Mouse (Mus musculus) lung, postnatal 0 days (tissue): ENCODE measurements around the gene Mst1r. TPM values are rescaled to one million over a fixed set of nuclear protein-coding genes. Genes with fewer than 3 reads are reported as not detected.

Experiments used
- ATAC-seq: fragments of 200-750 bp; cut with Nextera tagmentation; 2 replicates; pipeline ENCODE4 v1.8.0; 2017; ENCODE audit warnings: moderate library complexity
- DNase-seq: peaks from one replicate; pipeline ENCODE4 v3.0.0-alpha.2; 2016; ENCODE audit warnings: low spot score
- H3K27ac ChIP-seq: fragments of 300-500 bp; sonication (generic); 2 replicates; pipeline ENCODE4 v1.5.1; 2014; ENCODE audit warnings: antibody characterized with exemption, mild to moderate bottlenecking, low read length, mixed read lengths
- H3K27me3 ChIP-seq: fragments of 300-500 bp; sonication (generic); replicated peaks from 2 replicates; pipeline ENCODE4 v1.6.1; 2014; ENCODE audit warnings: low read length, mixed read lengths; ENCODE audit not compliant: insufficient read depth
- H3K36me3 ChIP-seq: fragments of 300-500 bp; sonication (generic); 2 replicates; pipeline ENCODE4 v1.6.1; 2014; ENCODE audit warnings: low read length, mixed read lengths; ENCODE audit not compliant: insufficient read depth
- H3K4me1 ChIP-seq: fragments of 300-500 bp; sonication (generic); 2 replicates; pipeline ENCODE4 v1.6.1; 2014; ENCODE audit warnings: antibody characterized with exemption, low read depth, low read length, mixed read lengths; ENCODE audit not compliant: insufficient read depth
- H3K4me2 ChIP-seq: fragments of 300-500 bp; sonication (generic); replicated peaks from 2 replicates; pipeline ENCODE4 v1.6.1; 2014; ENCODE audit warnings: low read depth, mild to moderate bottlenecking, low read length, moderate library complexity, mixed read lengths
- H3K4me3 ChIP-seq: fragments of 300-500 bp; sonication (generic); 2 replicates; pipeline ENCODE4 v1.5.1; 2014; ENCODE audit warnings: low read depth, low read length
- H3K9ac ChIP-seq: fragments of 300-500 bp; sonication (generic); replicated peaks from 2 replicates; pipeline ENCODE4 v1.6.1; 2014; ENCODE audit warnings: low read depth, mild to moderate bottlenecking
- H3K9me3 ChIP-seq: fragments of 300-500 bp; sonication (generic); 2 replicates; pipeline ENCODE4 v1.6.1; 2016; ENCODE audit warnings: low read length, mixed read lengths
- CTCF ChIP-seq: IDR thresholded peaks from 2 replicates; pipeline ENCODE4 v1.5.1; 2016; ENCODE audit warnings: antibody characterized with exemption, mild to moderate bottlenecking
- EP300 ChIP-seq: IDR thresholded peaks from 2 replicates; pipeline ENCODE4 v1.6.1; 2016; ENCODE audit warnings: antibody characterized with exemption, mild to moderate bottlenecking, control low read depth
- WGBS: fragments of 180-500 bp; shearing (Covaris S2); extraction: QIAGEN DNeasy Blood & Tissue Kit; methylation state at CpG from one replicate; pipeline ENCODE4 v1.1.7; 2014; 5-methylcytosine and 5-hydroxymethylcytosine counted together
- polyA plus RNA-seq: library from polyadenylated mRNA; unstranded; fragments of >200 nt; fragmentation: Nextera tagmentation; extraction: Ambion mirVana; gene quantifications from 2 replicates; pipeline ENCODE4 v1.2.1, GENCODE M21; 2015

The Mst1r gene
- polyA plus RNA-seq, 1 experiment from 2014 or later, result 3.5 TPM

DNA sequence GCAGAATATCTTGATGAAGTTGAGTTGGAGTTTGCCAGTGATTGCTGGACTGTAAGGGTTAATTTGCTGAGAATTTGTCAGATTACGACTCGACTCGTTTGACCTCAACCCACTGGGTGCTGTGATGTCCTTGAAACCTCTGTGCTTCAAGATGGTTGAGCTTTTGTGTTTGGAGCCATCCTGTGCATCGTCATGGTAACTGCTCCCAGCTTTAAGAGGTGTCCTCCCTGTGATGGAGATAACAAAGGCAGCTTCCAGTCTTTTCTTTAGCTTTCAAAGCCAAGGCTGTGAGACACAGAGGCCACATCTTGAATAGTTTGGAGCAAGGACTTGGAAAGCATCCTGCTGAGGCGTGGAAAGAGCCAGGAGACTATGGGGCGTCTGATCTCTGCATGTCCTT lies 50.5 kb downstream of the Mst1r start:
- H3K36me3 ChIP-seq, result no peaks in the 10 kb centered on the region
- WGBS, result 61% methylated on average over 6 of the region's 6 CpGs
- TF ChIP-seq CTCF, result no peak
- TF ChIP-seq EP300, result no peak

DNA sequence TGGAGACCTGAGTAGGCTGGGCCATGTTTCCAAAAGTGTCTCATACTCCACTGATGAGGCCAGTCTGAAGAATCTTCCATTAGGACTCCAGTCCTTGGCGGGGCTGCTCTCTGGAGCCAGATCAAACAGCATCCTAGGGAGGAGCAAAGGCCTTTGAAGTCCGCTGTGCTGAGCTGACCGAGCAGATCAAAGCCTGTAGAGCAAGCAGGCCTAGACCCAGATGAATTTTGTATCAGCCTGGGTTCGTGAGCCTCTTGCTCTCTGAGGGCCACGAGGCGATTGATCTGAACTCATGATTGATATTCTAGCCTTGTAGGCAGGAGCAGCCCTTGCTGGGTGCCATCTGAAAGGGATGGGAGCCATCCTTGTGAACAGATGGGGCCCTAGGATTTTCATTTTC lies 53.2 kb downstream of the Mst1r start:
- no peaks in the 10 kb centered on the region for H3K36me3 ChIP-seq
- H3K4me1 ChIP-seq, result no peaks in the 10 kb centered on the region
- DNase-seq (no peak), ATAC-seq (peak; percentile 16; the same call in 1 of the 2 replicates)
- H3K27ac ChIP-seq, result no peak overlapping the region
- H3K27me3 ChIP-seq, result no peaks in the 10 kb centered on the region
- H3K9ac ChIP-seq, result no peak overlapping the region
- H3K4me2 ChIP-seq, result no peak overlapping the region
- H3K4me3 ChIP-seq, result no peak overlapping the region
- H3K9me3 ChIP-seq, result no peaks in the 10 kb centered on the region
- TF ChIP-seq CTCF (no peak), EP300 (no peak)
- WGBS, result 50% methylated on average over 6 of the region's 6 CpGs

More for the DNA sequence above, 50.5 kb downstream of the Mst1r start:
- H3K4me3 ChIP-seq, result no peak overlapping the region
- no peaks in the 10 kb centered on the region for H3K4me1 ChIP-seq
- no peak overlapping the region for H3K9ac ChIP-seq
- H3K9me3 ChIP-seq, result no peaks in the 10 kb centered on the region
- no peak overlapping the region for H3K27ac ChIP-seq
- DNase-seq, result no peak
- ATAC-seq, result no peak
- H3K27me3 ChIP-seq, result no peaks in the 10 kb centered on the region
- no peak overlapping the region for H3K4me2 ChIP-seq

DNA sequence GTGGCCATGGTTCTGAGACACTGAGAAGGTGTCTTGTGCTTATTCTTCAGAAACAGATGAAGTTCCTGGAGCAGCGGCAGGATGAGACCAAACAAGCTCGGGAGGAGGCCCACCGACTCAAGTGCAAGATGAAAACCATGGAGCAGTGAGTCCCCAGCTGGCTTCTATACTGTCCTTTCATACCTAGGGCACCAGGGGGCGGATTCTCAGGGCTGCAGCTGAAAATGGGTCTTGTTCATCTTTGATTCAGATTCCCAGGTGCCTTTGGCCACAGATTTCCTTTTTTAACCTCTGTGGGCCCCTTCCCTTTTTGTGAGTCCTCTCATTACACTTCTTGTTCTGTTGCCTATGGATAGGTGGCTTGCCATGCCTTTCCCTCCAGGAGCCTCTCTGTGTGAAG lies 54.3 kb downstream of the Mst1r start:
- Histone ChIP-seq H3K9me3 (no peaks in the 10 kb centered on the region), H3K27ac (no peak overlapping the region), H3K4me3 (no peak overlapping the region), H3K4me1 (no peaks in the 10 kb centered on the region), H3K9ac (no peak overlapping the region), H3K27me3 (no peaks in the 10 kb centered on the region), H3K4me2 (no peak overlapping the region), H3K36me3 (no peaks in the 10 kb centered on the region)
- WGBS, result 87% methylated on average over 4 of the region's 4 CpGs
- TF ChIP-seq CTCF (peak; percentile 51), EP300 (no peak)
- no peak for ATAC-seq
- DNase-seq, result no peak

DNA sequence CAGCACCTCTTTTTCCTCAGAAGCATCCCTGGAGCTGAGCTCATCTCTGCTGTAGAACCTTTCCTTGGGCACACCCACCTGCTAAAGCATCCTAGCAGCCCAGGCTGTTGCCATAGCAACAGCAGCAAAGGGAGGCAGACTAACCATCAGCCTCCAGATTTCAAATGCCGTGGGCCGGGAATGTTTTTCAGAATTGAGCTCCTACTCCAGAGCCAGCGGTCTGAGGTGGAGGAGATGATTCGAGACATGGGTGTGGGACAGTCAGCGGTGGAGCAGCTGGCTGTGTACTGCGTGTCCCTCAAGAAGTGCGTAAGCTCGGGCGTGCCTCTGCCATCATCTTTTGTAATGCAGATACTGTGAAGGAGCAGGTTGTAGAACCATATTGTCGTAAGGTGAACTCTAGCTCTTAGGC lies 54.7 kb downstream of the Mst1r start:
- 87% methylated on average over 10 of the region's 10 CpGs for WGBS
- H3K4me2 ChIP-seq, result no peak overlapping the region
- no peaks in the 10 kb centered on the region for H3K27me3 ChIP-seq
- H3K4me3 ChIP-seq, result no peak overlapping the region
- no peaks in the 10 kb centered on the region for H3K36me3 ChIP-seq
- no peaks in the 10 kb centered on the region for H3K9me3 ChIP-seq
- no peaks in the 10 kb centered on the region for H3K4me1 ChIP-seq
- no peak for ATAC-seq
- no peak overlapping the region for H3K27ac ChIP-seq
- TF ChIP-seq CTCF (no peak), EP300 (no peak)
- H3K9ac ChIP-seq, result no peak overlapping the region
- no peak for DNase-seq

GRCm38 (mm10) chr9:107961881-107962280 lies 55.2 kb downstream of the Mst1r start:
- Histone ChIP-seq H3K27me3 (no peaks in the 10 kb centered on the region), H3K9me3 (no peaks in the 10 kb centered on the region), H3K4me3 (no peak overlapping the region), H3K9ac (no peak overlapping the region), H3K4me1 (no peaks in the 10 kb centered on the region), H3K36me3 (no peaks in the 10 kb centered on the region), H3K27ac (no peak overlapping the region), H3K4me2 (no peak overlapping the region)
- TF ChIP-seq EP300 (no peak), CTCF (peak; percentile 70)
- ATAC-seq (peak; percentile 22; the same call in 1 of the 2 replicates), DNase-seq (peak; percentile 64)
- 55% methylated on average over 5 of the region's 5 CpGs for WGBS

DNA sequence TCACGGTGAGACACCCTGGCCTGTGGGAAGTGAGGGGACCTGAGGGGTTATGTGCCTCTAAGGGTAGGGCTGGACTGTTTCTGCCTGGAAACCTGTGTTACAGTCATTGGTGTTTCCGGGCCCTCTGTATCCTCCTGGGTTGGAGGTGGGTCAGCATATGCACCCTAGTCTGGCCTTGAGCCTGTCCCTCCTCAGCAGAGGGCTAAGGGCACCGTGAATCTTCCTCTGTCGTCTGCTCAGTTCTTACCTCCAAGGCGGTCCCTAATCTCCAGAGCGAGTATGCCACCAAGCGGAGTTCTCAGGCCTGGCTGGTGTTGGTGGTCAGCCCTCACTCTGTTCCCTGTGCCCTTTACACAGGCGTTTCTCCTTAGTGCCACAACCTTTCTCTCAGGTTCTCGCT lies 56.2 kb downstream of the Mst1r start:
- Histone ChIP-seq H3K36me3 (no peaks in the 10 kb centered on the region), H3K4me3 (no peak overlapping the region), H3K27me3 (no peaks in the 10 kb centered on the region), H3K4me1 (no peaks in the 10 kb centered on the region), H3K4me2 (no peak overlapping the region), H3K27ac (no peak overlapping the region), H3K9ac (no peak overlapping the region), H3K9me3 (no peaks in the 10 kb centered on the region)
- DNase-seq (no peak), ATAC-seq (no peak)
- no peak for TF ChIP-seq EP300
- no peak for TF ChIP-seq CTCF
- WGBS, result 95% methylated on average over 9 of the region's 9 CpGs

DNA sequence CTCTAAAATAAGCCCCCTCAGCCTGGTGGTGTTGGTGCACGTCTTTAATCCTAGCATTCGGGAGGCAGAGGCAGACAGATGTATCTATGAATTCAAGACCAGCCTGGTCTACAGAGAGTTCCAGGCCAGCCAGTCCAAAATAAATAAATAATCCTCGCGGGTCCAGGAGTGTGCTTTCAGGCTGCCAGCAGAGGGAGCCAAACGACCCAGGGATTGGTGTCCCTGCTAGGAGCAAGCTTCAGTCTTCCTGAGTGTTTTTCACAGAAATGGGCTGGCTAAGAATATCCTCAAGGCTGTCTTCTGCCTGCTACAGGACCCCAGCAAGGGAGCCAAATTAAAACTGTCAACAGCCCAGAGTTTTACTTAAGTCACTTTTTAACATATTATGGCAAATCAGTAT lies 57.0 kb downstream of the Mst1r start:
- Histone ChIP-seq H3K4me3 (no peak overlapping the region), H3K36me3 (no peaks in the 10 kb centered on the region), H3K4me2 (no peak overlapping the region), H3K9me3 (no peaks in the 10 kb centered on the region), H3K27me3 (no peaks in the 10 kb centered on the region), H3K4me1 (no peaks in the 10 kb centered on the region), H3K27ac (no peak overlapping the region), H3K9ac (no peak overlapping the region)
- TF ChIP-seq EP300 (no peak), CTCF (peak; percentile 96)
- peak; percentile 84 for ATAC-seq
- peak; percentile 93 for DNase-seq
- 13% methylated on average over 5 of the region's 5 CpGs for WGBS
